Mouse (Mus musculus) lung, embryonic 15.5 days (tissue): ENCODE results near the gene Rpl6. TPM values are rescaled to one million over a fixed set of nuclear protein-coding genes. Genes with fewer than 3 reads are reported as not detected.

Experiments used
- ATAC-seq: fragments of 200-750 bp; cut with Nextera tagmentation; 2 replicates; pipeline ENCODE4 v1.8.0; 2017; ENCODE audit warnings: moderate number of reproducible peaks, borderline replicate concordance; ENCODE audit not compliant: low FRiP score, low TSS enrichment; ENCODE audit errors: extremely low read depth
- H3K27ac ChIP-seq: fragments of 300-500 bp; sonication (generic); 2 replicates; pipeline ENCODE4 v1.5.1; 2015; ENCODE audit warnings: moderate library complexity, mild to moderate bottlenecking, inconsistent platforms
- H3K27me3 ChIP-seq: fragments of 300-500 bp; sonication (generic); 2 replicates; pipeline ENCODE4 v1.6.1; 2015; ENCODE audit warnings: inconsistent platforms
- H3K36me3 ChIP-seq: fragments of 300-500 bp; sonication (generic); 2 replicates; pipeline ENCODE4 v1.6.1; 2015; ENCODE audit warnings: inconsistent platforms
- H3K4me1 ChIP-seq: fragments of 300-500 bp; sonication (generic); 2 replicates; pipeline ENCODE4 v1.6.1; 2015; ENCODE audit warnings: inconsistent platforms
- H3K4me2 ChIP-seq: fragments of 300-500 bp; sonication (generic); 2 replicates; pipeline ENCODE4 v1.6.1; 2015; ENCODE audit warnings: inconsistent platforms, mild to moderate bottlenecking, moderate library complexity
- H3K4me3 ChIP-seq: fragments of 300-500 bp; sonication (generic); 2 replicates; pipeline ENCODE4 v1.5.1; 2015; ENCODE audit warnings: mild to moderate bottlenecking, inconsistent platforms
- H3K9ac ChIP-seq: fragments of 300-500 bp; sonication (generic); 2 replicates; pipeline ENCODE4 v1.6.1; 2015; ENCODE audit warnings: inconsistent platforms
- H3K9me3 ChIP-seq: fragments of 300-500 bp; sonication (generic); 2 replicates; pipeline ENCODE4 v1.6.1; 2016; ENCODE audit warnings: inconsistent platforms
- WGBS: fragments of 180-500 bp; shearing (Covaris S2); methylation state at CpG from one replicate; pipeline ENCODE4 v1.1.7; 2015; 5-methylcytosine and 5-hydroxymethylcytosine counted together
- polyA plus RNA-seq: library from polyadenylated mRNA; unstranded; fragments of >200 nt; fragmentation: Nextera tagmentation; extraction: Ambion mirVana; gene quantifications from 2 replicates; pipeline ENCODE4 v1.2.1, GENCODE M21; 2015

Gene Rpl6
- polyA plus RNA-seq, 1 experiment from 2014 or later = 563 TPM

DNA sequence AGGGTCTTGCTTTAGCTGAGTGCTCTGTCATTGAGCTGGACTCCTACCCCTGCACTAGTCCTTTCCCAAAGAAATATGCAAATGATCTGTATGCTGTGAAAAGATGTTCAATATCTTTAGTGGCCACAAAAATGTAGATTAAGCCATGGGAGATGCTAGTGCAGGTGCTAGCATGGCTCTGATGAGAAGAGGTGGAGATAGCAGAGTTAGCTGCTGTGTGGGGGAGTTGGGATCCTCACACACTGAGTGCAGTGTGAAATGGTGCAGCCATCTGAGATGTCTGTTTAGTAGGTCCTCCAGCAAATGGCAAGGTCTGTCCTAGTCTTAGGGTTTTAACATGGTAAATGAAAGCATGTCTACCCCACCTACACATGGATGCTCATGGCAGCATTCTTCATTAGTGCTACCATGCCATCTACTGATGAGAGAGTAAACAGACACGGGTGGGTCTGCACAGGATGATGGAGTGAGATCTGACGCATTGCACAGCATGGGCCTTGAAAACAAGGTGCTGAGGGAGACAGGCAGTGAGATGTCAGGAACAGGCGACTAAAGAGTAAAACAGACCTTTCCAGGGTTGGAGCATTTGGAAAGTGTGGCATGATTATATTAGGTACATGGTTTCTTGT is 44.6 kb downstream of the Rpl6 start:
- ATAC-seq = no peak
- WGBS = 51% methylated on average over 3 of the region's 3 CpGs
- H3K4me2 ChIP-seq = no peak overlapping the region
- 0 out of 2 replicates have a peak, but pooled peaks cover 2% of the 10 kb centered on the region for H3K36me3 ChIP-seq
- no peak overlapping the region for H3K27ac ChIP-seq
- H3K4me3 ChIP-seq = no peak overlapping the region
- H3K4me1 ChIP-seq = no peaks in the 10 kb centered on the region
- H3K9me3 ChIP-seq = no peaks in the 10 kb centered on the region
- H3K9ac ChIP-seq = no peak overlapping the region
- H3K27me3 ChIP-seq = no peaks in the 10 kb centered on the region

DNA sequence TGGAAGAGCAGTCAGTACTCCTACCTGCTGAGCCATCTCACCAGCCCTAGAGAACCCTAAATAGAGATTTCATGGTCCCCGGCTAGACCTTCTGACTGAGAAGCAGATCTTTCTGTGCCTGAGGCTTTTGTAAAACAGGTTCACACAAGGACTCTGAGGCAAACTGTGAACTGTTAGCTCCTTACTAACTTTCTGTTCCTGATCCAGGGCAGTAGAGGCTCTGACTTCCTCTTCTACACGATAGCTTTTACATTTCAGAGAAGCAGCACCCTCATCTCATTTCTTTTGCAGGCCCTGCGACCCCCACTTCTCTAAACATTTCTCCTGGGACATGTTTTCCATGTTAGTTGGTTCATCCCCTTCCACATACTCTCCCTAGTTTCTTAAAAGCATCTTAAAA is 45.4 kb downstream of the Rpl6 start:
- Histone ChIP-seq H3K4me2 (no peak overlapping the region), H3K36me3 (peaks cover 7% of the 10 kb centered on the region; the same call in 1 of the 2 replicates), H3K27ac (no peak overlapping the region), H3K4me3 (no peak overlapping the region), H3K9me3 (no peaks in the 10 kb centered on the region), H3K27me3 (no peaks in the 10 kb centered on the region), H3K4me1 (no peaks in the 10 kb centered on the region), H3K9ac (no peak overlapping the region)
- ATAC-seq = no peak
- 82% methylated on average over 3 of the region's 3 CpGs for WGBS

GRCm38 (mm10) chr5:121251813-121252212 is 47.5 kb downstream of the Rpl6 start:
- Histone ChIP-seq H3K27me3 (no peaks in the 10 kb centered on the region), H3K4me1 (no peaks in the 10 kb centered on the region), H3K4me2 (no peak overlapping the region), H3K9ac (no peak overlapping the region), H3K9me3 (no peaks in the 10 kb centered on the region), H3K4me3 (no peak overlapping the region), H3K36me3 (peaks cover 14% of the 10 kb centered on the region; the same call in 1 of the 2 replicates), H3K27ac (no peak overlapping the region)
- WGBS = 67% methylated on average over 8 of the region's 8 CpGs
- no peak for ATAC-seq

- WGBS = 88% methylated on average over 18 of the region's 18 CpGs
- H3K9me3 ChIP-seq = no peaks in the 10 kb centered on the region
- no peaks in the 10 kb centered on the region for H3K27me3 ChIP-seq
- no peak overlapping the region for H3K27ac ChIP-seq
- no peak overlapping the region for H3K4me3 ChIP-seq
- no peaks in the 10 kb centered on the region for H3K4me1 ChIP-seq
- no peak overlapping the region for H3K9ac ChIP-seq
- H3K36me3 ChIP-seq = peaks cover 14% of the 10 kb centered on the region; the same call in 1 of the 2 replicates
- no peak for ATAC-seq
- H3K4me2 ChIP-seq = no peak overlapping the region
These were observed 49.7 kb downstream of the Rpl6 start for GRCm38 (mm10) chr5:121253816-121254497.

- Histone ChIP-seq H3K4me1 (no peaks in the 10 kb centered on the region), H3K4me2 (no peak overlapping the region), H3K27me3 (no peaks in the 10 kb centered on the region), H3K27ac (no peak overlapping the region), H3K36me3 (peaks cover 20% of the 10 kb centered on the region; the same call in 1 of the 2 replicates), H3K4me3 (no peak overlapping the region), H3K9ac (no peak overlapping the region), H3K9me3 (no peaks in the 10 kb centered on the region)
- ATAC-seq = no peak
- WGBS = 85% methylated on average over 7 of the region's 7 CpGs
These were observed 50.7 kb downstream of the Rpl6 start for GRCm38 (mm10) chr5:121254977-121255376.

Other genes starting within 250 kb of the Rpl6 start
- 0.07 TPM in 1 of 2 replicates, not detected in the other for gene Rph3a, start 194.4 kb upstream of the Rpl6 start, polyA plus RNA-seq
- 20.8 and 21.3 TPM in 2 replicates for gene Ptpn11, start 13.1 kb upstream of the Rpl6 start, polyA plus RNA-seq
- gene Hectd4, start 15.7 kb downstream of the Rpl6 start, polyA plus RNA-seq = 4.4 and 4.7 TPM in 2 replicates
- gene Trafd1, start 181.2 kb downstream of the Rpl6 start, polyA plus RNA-seq = 75.3 and 77.6 TPM in 2 replicates
- gene Naa25, start 193.5 kb downstream of the Rpl6 start, polyA plus RNA-seq = 38.0 and 39.4 TPM in 2 replicates
- gene Tmem116, start 247.4 kb downstream of the Rpl6 start, polyA plus RNA-seq = 1.8 and 2.3 TPM in 2 replicates
- 146 and 149 TPM in 2 replicates for gene Erp29, start 248.0 kb downstream of the Rpl6 start, polyA plus RNA-seq